Mouse (Mus musculus) CH12.LX (cell line): ENCODE measurements around the gene Parvg. TPM values are rescaled to one million over a fixed set of nuclear protein-coding genes. Genes with fewer than 3 reads are reported as not detected.

Experiments used
- DNase-seq: peaks from one replicate; pipeline ENCODE4 v3.0.0-alpha.2; 2013; ENCODE audit errors: extremely low read depth
- H3K27ac ChIP-seq: 2 replicates; pipeline ENCODE4 v1.5.1; 2012; ENCODE audit warnings: low read depth, mild to moderate bottlenecking, control low read depth, moderate library complexity; ENCODE audit not compliant: insufficient read depth
- H3K27me3 ChIP-seq: replicated peaks from 2 replicates; pipeline ENCODE3; 2012; ENCODE audit warnings: inconsistent platforms
- H3K36me3 ChIP-seq, 2 experiments: replicated peaks in 1 of 2; 2 replicates each; pipeline versions ENCODE3 to v1.6.1; 2012; ENCODE audit warnings: inconsistent platforms in 1 of 2, low read length in 1 of 2, mild to moderate bottlenecking in 1 of 2, mixed read lengths in 1 of 2, moderate library complexity in 1 of 2; ENCODE audit not compliant: control insufficient read depth in 1 of 2, insufficient read depth in 1 of 2
- H3K4me1 ChIP-seq, 2 experiments: 2 replicates each; pipeline ENCODE4 v1.6.1; 2012; ENCODE audit warnings: inconsistent platforms in 1 of 2, moderate library complexity in 1 of 2; ENCODE audit not compliant: insufficient read depth in 2 of 2, control insufficient read depth in 1 of 2
- H3K4me2 ChIP-seq: 2 replicates; pipeline ENCODE4 v1.6.1; 2012; ENCODE audit warnings: low read depth, mild to moderate bottlenecking, control low read depth; ENCODE audit not compliant: poor library complexity, insufficient read depth, severe bottlenecking
- H3K4me3 ChIP-seq, 3 experiments: fragments of 150-350 bp in 1 of 3; sonication (generic) in 1 of 3; replicated peaks in 1 of 3; 2 replicates each; pipeline versions ENCODE3 to v1.5.1; 2011 to 2012; ENCODE audit warnings: low read depth in 2 of 3, low read length in 2 of 3, mild to moderate bottlenecking in 2 of 3, moderate library complexity in 2 of 3, control low read depth in 1 of 3, improper control_type of control experiment in 1 of 3, inconsistent platforms in 1 of 3, mixed read lengths in 1 of 3; ENCODE audit not compliant: poor library complexity in 1 of 3
- H3K79me2 ChIP-seq: replicated peaks from 2 replicates; pipeline ENCODE4 v1.6.1; 2012; ENCODE audit warnings: mild to moderate bottlenecking, moderate library complexity; ENCODE audit not compliant: control insufficient read depth, poor library complexity, insufficient read depth, severe bottlenecking; ENCODE audit errors: extremely low read depth
- H3K9ac ChIP-seq: 2 replicates; pipeline ENCODE4 v1.6.1; 2012; ENCODE audit warnings: low read depth, mild to moderate bottlenecking, control low read depth, moderate library complexity; ENCODE audit not compliant: insufficient read depth
- H3K9me3 ChIP-seq: replicated peaks from 2 replicates; pipeline ENCODE3; 2012; ENCODE audit warnings: low read length, inconsistent platforms, mixed read lengths
- CHD1 ChIP-seq: IDR thresholded peaks from 2 replicates; pipeline ENCODE4 v1.6.1; 2012; ENCODE audit warnings: low read depth, low read length, improper control_type of control experiment, inconsistent platforms
- CHD2 ChIP-seq: IDR thresholded peaks from 2 replicates; pipeline ENCODE4 v1.6.1; 2011; ENCODE audit warnings: low read length, improper control_type of control experiment
- CTCF ChIP-seq, 2 experiments: IDR thresholded peaks in 1 of 2; conservative IDR thresholded peaks in 1 of 2; 2 replicates each; pipeline ENCODE4 v1.5.1; 2011 to 2012; ENCODE audit warnings: low read depth in 2 of 2, low read length in 2 of 2, improper control_type of control experiment in 1 of 2, inconsistent platforms in 1 of 2, mild to moderate bottlenecking in 1 of 2, moderate library complexity in 1 of 2
- ELF1 ChIP-seq: IDR thresholded peaks from 2 replicates; pipeline ENCODE4 v1.6.1; 2014; ENCODE audit warnings: low read depth, mild to moderate bottlenecking, inconsistent platforms, low read length, improper control_type of control experiment
- EP300 ChIP-seq: IDR thresholded peaks from 2 replicates; pipeline ENCODE4 v1.6.1; 2011; ENCODE audit warnings: low read length, improper control_type of control experiment
- GABPA ChIP-seq: IDR thresholded peaks from 2 replicates; pipeline ENCODE4 v1.6.1; 2012; ENCODE audit warnings: low read depth, low read length, improper control_type of control experiment, inconsistent platforms; ENCODE audit not compliant: insufficient replicate concordance
- HCFC1 ChIP-seq: IDR thresholded peaks from 2 replicates; pipeline ENCODE4 v1.6.1; 2012; ENCODE audit warnings: low read depth, mild to moderate bottlenecking, inconsistent platforms, low read length, improper control_type of control experiment
- IRF4 ChIP-seq: IDR thresholded peaks from 2 replicates; pipeline ENCODE4 v1.6.1; 2014; ENCODE audit warnings: low read depth, mild to moderate bottlenecking, inconsistent platforms, low read length, improper control_type of control experiment
- KAT2A ChIP-seq: IDR thresholded peaks from 2 replicates; pipeline ENCODE4 v1.6.1; 2012; ENCODE audit warnings: low read length, improper control_type of control experiment, inconsistent platforms; ENCODE audit not compliant: insufficient replicate concordance
- MAX ChIP-seq: IDR thresholded peaks from 2 replicates; pipeline ENCODE4 v1.6.1; 2011; ENCODE audit warnings: low read length, improper control_type of control experiment
- MEF2A ChIP-seq: IDR thresholded peaks from 2 replicates; pipeline ENCODE4 v1.6.1; 2014; ENCODE audit warnings: low read depth, mild to moderate bottlenecking, inconsistent platforms, low read length, improper control_type of control experiment, borderline replicate concordance
- NELFE ChIP-seq: IDR thresholded peaks from 2 replicates; pipeline ENCODE4 v1.6.1; 2011; ENCODE audit warnings: low read depth, low read length, improper control_type of control experiment
- PAX5 ChIP-seq: IDR thresholded peaks from 2 replicates; pipeline ENCODE4 v1.6.1; 2012; ENCODE audit warnings: low read length, inconsistent platforms, mixed read lengths
- POLR2A ChIP-seq: IDR thresholded peaks from 2 replicates; pipeline ENCODE4 v1.6.1; 2011; ENCODE audit warnings: low read depth, mild to moderate bottlenecking, improper control_type of control experiment, low read length
- RAD21 ChIP-seq: IDR thresholded peaks from 2 replicates; pipeline ENCODE4 v1.6.1; 2011; ENCODE audit warnings: low read depth, mild to moderate bottlenecking, low read length, improper control_type of control experiment, moderate library complexity
- SIN3A ChIP-seq: IDR thresholded peaks from 2 replicates; pipeline ENCODE4 v1.6.1; 2012; ENCODE audit warnings: low read length, improper control_type of control experiment, inconsistent platforms
- SMC3 ChIP-seq: IDR thresholded peaks from 2 replicates; pipeline ENCODE4 v1.6.1; 2011; ENCODE audit warnings: low read depth, low read length, improper control_type of control experiment
- ZKSCAN1 ChIP-seq: IDR thresholded peaks from 2 replicates; pipeline ENCODE4 v1.6.1; 2012; ENCODE audit warnings: low read depth, inconsistent platforms, low read length, improper control_type of control experiment, borderline replicate concordance
- ZNF384 ChIP-seq: IDR thresholded peaks from 2 replicates; pipeline ENCODE4 v1.6.1; 2012; ENCODE audit warnings: low read depth, low read length, improper control_type of control experiment, inconsistent platforms
- dilution Hi-C: fragments of 300-500 bp; cut with MboI; formaldehyde crosslinking; loops from 2 replicates; pipeline ENCODE4 v1.14.3; 2020; ENCODE audit warnings: low sequenced_read_pairs; ENCODE audit not compliant: extremely low pct_unique_long_range_greater_than_20kb, extremely low pct_ligation_motif_present
- in situ Hi-C: fragments of 300-500 bp; cut with MboI; formaldehyde crosslinking; loops from 3 replicates; pipeline ENCODE4 v1.14.3; 2019; ENCODE audit warnings: low sequenced_read_pairs, low pct_ligation_motif_present, low pct_unique_long_range_greater_than_20kb, mixed read lengths
- polyA plus RNA-seq: library from polyadenylated mRNA; unstranded; fragments of >175 nt; gene quantifications from 2 replicates; pipeline ENCODE4 v1.2.1, GENCODE M21; 2012; ENCODE audit warnings: low read depth; ENCODE audit not compliant: insufficient read length
- total RNA-seq, 2 experiments: library from RNA; depleted of rRNA; stranded (reverse); fragments of 300-350 nt in 1 of 2; fragments of >200 nt in 1 of 2; gene quantifications; 2 replicates each; pipeline ENCODE4 v1.2.3; 2012 to 2014

The Parvg gene
- total and polyA plus RNA-seq, 3 experiments, result 93.7 to 140 (median 98.3) TPM

DNA sequence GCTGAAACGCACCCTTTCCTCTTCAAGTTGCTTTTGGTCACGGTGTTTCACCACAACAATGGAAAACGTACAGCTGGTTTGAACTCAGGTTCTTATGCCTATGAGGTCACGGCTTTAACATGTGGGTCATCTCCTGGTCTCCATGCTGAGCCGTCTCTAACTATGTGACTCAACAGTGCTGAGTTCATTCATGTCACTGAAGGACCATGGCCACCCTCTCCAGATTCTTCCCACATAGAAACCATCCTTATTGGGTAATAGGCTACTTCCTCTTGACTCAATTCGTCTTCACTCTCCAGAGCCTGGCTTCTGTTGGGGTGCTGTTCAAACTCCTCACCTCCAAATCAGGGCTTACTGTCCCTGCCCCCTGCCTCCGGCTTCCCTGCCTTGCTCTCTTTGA is 27.5 kb downstream of the Parvg start:
- Histone ChIP-seq H3K9me3 (peaks cover 22% of the 10 kb centered on the region), H3K27me3 (no peaks in the 10 kb centered on the region), H3K4me3 (no peak overlapping the region), H3K4me2 (no peak overlapping the region), H3K79me2 (no peaks in the 10 kb centered on the region), H3K4me1 (no peaks in the 10 kb centered on the region), H3K9ac (no peak overlapping the region), H3K36me3 (peaks cover 8 to 76% of the 10 kb centered on the region in 2 experiments), H3K27ac (no peak overlapping the region)
- no peak for DNase-seq
- in situ Hi-C loops (no loop called here), dilution Hi-C loops (no loop called here)
- TF ChIP-seq ZKSCAN1, result no peak
- no peak for TF ChIP-seq ELF1
- no peak for TF ChIP-seq EP300
- no peak for TF ChIP-seq IRF4
- no peak for TF ChIP-seq NELFE
- no peak for TF ChIP-seq SIN3A
- TF ChIP-seq CHD1, result no peak
- TF ChIP-seq POLR2A, result no peak

DNA sequence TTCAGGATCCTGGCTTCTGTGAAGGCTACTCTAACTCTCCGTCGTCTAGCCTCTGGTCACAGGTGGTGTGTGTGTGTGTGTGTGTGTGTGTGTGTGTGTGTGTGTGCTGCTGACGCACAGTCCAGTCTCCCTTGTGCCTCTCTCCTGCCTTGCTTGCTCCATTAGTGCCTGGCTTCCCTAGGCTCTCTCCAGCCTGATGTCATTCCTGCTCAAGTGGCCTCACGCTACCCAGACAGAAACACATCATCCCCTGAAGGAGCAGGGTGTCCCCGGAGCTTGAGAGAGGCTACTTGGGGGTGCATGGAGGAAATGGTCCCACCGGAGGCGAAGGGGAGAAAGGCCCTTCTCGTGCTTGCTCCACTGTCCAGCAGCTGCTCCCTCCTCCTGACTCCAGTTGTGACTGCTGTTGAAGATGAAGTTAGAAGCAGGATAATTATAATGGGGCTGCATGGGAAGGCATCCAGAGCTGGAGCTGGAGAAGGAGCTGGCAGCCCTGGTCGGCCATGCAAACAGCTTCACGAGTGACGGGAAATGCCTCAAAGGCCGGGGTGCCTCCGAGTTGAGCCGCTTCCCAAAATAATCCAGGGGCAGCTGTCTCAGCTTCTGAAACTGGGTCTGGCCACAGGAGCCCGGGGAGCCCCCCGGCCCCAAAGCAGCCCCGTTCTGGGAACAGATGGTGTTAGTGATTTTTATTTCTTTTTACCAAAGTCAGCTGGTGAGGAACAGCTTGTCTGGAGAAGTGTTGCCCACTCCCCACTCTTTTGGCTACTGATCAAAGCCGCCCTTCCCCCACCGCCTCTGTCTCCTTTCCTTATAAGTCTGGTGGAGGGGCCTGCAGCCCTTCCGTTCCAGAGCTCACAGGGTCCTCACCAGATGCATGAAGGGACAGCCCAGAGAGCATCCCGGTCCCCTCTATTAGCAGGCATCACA is 28.4 kb downstream of the Parvg start:
- Histone ChIP-seq H3K36me3 (peaks cover 2 to 68% of the 10 kb centered on the region in 2 experiments), H3K79me2 (no peaks in the 10 kb centered on the region), H3K9ac (no peak overlapping the region), H3K4me3 (no peak overlapping the region), H3K27ac (no peak overlapping the region), H3K4me2 (no peak overlapping the region), H3K4me1 (no peaks in the 10 kb centered on the region), H3K9me3 (peaks cover 22% of the 10 kb centered on the region), H3K27me3 (no peaks in the 10 kb centered on the region)
- in situ Hi-C loops, result no loop called here
- TF ChIP-seq HCFC1, result no peak
- no peak for TF ChIP-seq MAX
- no peak for TF ChIP-seq ZNF384
- TF ChIP-seq SIN3A, result no peak
- no peak for TF ChIP-seq MEF2A
- no peak for TF ChIP-seq KAT2A
- DNase-seq, result no peak
- dilution Hi-C loops, result no loop called here

DNA sequence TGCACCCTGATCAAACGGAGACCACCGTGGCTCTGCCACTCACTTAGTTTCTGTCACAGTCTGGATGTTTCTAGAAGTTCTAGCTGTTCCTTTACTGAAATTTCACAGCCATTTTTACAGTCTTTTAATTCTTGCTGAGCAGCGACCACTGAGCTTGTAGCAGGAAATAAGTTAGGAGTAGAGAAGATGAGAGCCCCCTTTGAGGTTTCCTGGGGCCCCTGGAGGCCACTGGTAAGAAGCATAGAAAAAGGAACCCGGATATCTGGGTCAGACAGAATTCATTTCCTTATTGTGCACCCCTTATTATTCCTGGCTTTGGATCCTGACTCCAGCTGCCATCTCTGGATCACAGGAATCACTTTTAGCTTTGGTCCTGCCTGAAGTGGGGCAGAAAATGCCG is 31.3 kb downstream of the Parvg start:
- H3K79me2 ChIP-seq, result no peaks in the 10 kb centered on the region
- no peak overlapping the region for H3K4me3 ChIP-seq
- in situ Hi-C loops, result no loop called here
- no peak for DNase-seq
- dilution Hi-C loops, result no loop called here
- no peak overlapping the region for H3K27ac ChIP-seq
- peaks cover under 1% of the 10 kb centered on the region for H3K27me3 ChIP-seq
- H3K9me3 ChIP-seq, result peaks cover 7% of the 10 kb centered on the region
- H3K36me3 ChIP-seq, result peaks cover 0 to 41% of the 10 kb centered on the region in 2 experiments
- TF ChIP-seq EP300 (no peak), CHD2 (no peak), PAX5 (no peak), ZNF384 (no peak), SMC3 (no peak), MAX (no peak), NELFE (no peak), CTCF (conservative IDR thresholded peaks at IDR 0.05 in 1 of 2, IDR thresholded peaks at IDR 0.05 in 1 of 2; ENCODE audit: low read depth in 2 of 2, low read length in 2 of 2) (no peak), GABPA (no peak), RAD21 (no peak)
- H3K4me2 ChIP-seq, result no peak overlapping the region
- H3K9ac ChIP-seq, result no peak overlapping the region
- H3K4me1 ChIP-seq, result no peaks in the 10 kb centered on the region
